Mouse (Mus musculus): Measurements from ENCODE around the gene Med7. TPM values are rescaled to one million over a fixed set of nuclear protein-coding genes. Genes with fewer than 3 reads are reported as not detected.
A peak's percentile ranks its signal among the peaks of the same experiment; 100 is the strongest.
"Not testable (repeated sequence)": the region's sequence is repeated elsewhere in the genome, so short reads cannot be mapped to it uniquely, and the experiment has no call there.

Gene Med7
- total RNA-seq, 2 experiments from 2014 or later = 39.0 to 46.2 TPM

- DNase-seq = not testable (repeated sequence)
Observed at GRCm38 (mm10) chr11:46428131-46428530, 8.6 kb upstream of the Med7 start.

GRCm38 (mm10) chr11:46430123-46430522, 6.6 kb upstream of the Med7 start:
- DNase-seq = no peak

GRCm38 (mm10) chr11:46431129-46431528, 5.6 kb upstream of the Med7 start:
- DNase-seq = peak; percentile 73 to 86

GRCm38 (mm10) chr11:46435363-46435762, 1.4 kb upstream of the Med7 start:
- DNase-seq = no peak

GRCm38 (mm10) chr11:46437459-46438000, 805 bp downstream of the Med7 start:
- peak in 1 of 2 experiments; percentile 11 for DNase-seq

GRCm38 (mm10) chr11:46439005-46439543, 2.3 kb downstream of the Med7 start:
- no peak for DNase-seq

- no peak for DNase-seq
Observed at GRCm38 (mm10) chr11:46441774-46442173, 5.0 kb downstream of the Med7 start.

GRCm38 (mm10) chr11:46443152-46443551, 6.4 kb downstream of the Med7 start:
- DNase-seq = no peak

- DNase-seq = no peak
Observed at GRCm38 (mm10) chr11:46443979-46444378, 7.3 kb downstream of the Med7 start.

- DNase-seq = no peak
Observed at GRCm38 (mm10) chr11:46446150-46446549, 9.4 kb downstream of the Med7 start.

GRCm38 (mm10) chr11:46447644-46448484, 11.1 kb downstream of the Med7 start:
- no peak for DNase-seq

- DNase-seq = no peak
Observed at GRCm38 (mm10) chr11:46449461-46450080, 12.8 kb downstream of the Med7 start.

- DNase-seq = peak in 1 of 2 experiments; percentile 12
Observed at GRCm38 (mm10) chr11:46454453-46455045, 17.8 kb downstream of the Med7 start, which contains the start of gene Havcr2. Havcr2 (plus strand) TSS chr11:46454935.

- no peak for DNase-seq
Observed at GRCm38 (mm10) chr11:46459960-46460359, 23.2 kb downstream of the Med7 start.

- no peak for DNase-seq
Observed at GRCm38 (mm10) chr11:46461362-46461761, 24.6 kb downstream of the Med7 start.

GRCm38 (mm10) chr11:46461931-46462330, 25.2 kb downstream of the Med7 start:
- peak; percentile 17 to 35 for DNase-seq

- no peak for DNase-seq
Observed at GRCm38 (mm10) chr11:46466878-46467277, 30.2 kb downstream of the Med7 start.

GRCm38 (mm10) chr11:46474220-46474619, 37.5 kb downstream of the Med7 start:
- no peak for DNase-seq

- no peak for DNase-seq
Observed at GRCm38 (mm10) chr11:46479311-46479710, 42.6 kb downstream of the Med7 start.

- no peak for DNase-seq
Observed at GRCm38 (mm10) chr11:46480517-46480916, 43.8 kb downstream of the Med7 start.

- peak in 1 of 2 experiments; percentile 4 for DNase-seq
Observed at GRCm38 (mm10) chr11:46488231-46488630, 51.5 kb downstream of the Med7 start.

- DNase-seq = no peak
Observed at GRCm38 (mm10) chr11:46488650-46489049, 51.9 kb downstream of the Med7 start.

All from adrenal gland, postnatal 36 days (tissue).